Mouse (Mus musculus) neural tube, embryonic 14.5 days (tissue): ENCODE measurements at regions not wholly inside any gene's neighbourhood (a gene's known extent, or its start where the extent isn't known, plus 50 kb on each side); places are given as distances from the start of the nearest gene placed in this dataset.

Experiments used
- ATAC-seq: fragments of 200-750 bp; cut with Nextera tagmentation; 2 replicates; pipeline ENCODE4 v1.8.0; 2017; ENCODE audit warnings: low read depth, mild to moderate bottlenecking, moderate TSS enrichment, moderate library complexity
- H3K27ac ChIP-seq: fragments of 300-500 bp; sonication (generic); 2 replicates; pipeline ENCODE4 v1.5.1; 2014; ENCODE audit warnings: low read depth, mild to moderate bottlenecking, control low read depth, low read length, moderate library complexity, mixed read lengths
- H3K27me3 ChIP-seq: fragments of 300-500 bp; sonication (generic); 2 replicates; pipeline ENCODE4 v1.6.1; 2014; ENCODE audit warnings: low read length; ENCODE audit not compliant: control insufficient read depth, insufficient read depth
- H3K36me3 ChIP-seq: fragments of 300-500 bp; sonication (generic); 2 replicates; pipeline ENCODE4 v1.6.1; 2014; ENCODE audit warnings: low read length, mixed read lengths; ENCODE audit not compliant: control insufficient read depth, insufficient read depth
- H3K4me1 ChIP-seq: fragments of 300-500 bp; sonication (generic); 2 replicates; pipeline ENCODE4 v1.6.1; 2014; ENCODE audit warnings: low read length; ENCODE audit not compliant: control insufficient read depth, insufficient read depth
- H3K4me2 ChIP-seq: fragments of 300-500 bp; sonication (generic); 2 replicates; pipeline ENCODE4 v1.6.1; 2014; ENCODE audit warnings: mild to moderate bottlenecking, low read depth, low read length, control low read depth
- H3K4me3 ChIP-seq: fragments of 300-500 bp; sonication (generic); 2 replicates; pipeline ENCODE4 v1.5.1; 2014; ENCODE audit warnings: low read depth, low read length, control low read depth, mixed read lengths
- H3K9ac ChIP-seq: fragments of 300-500 bp; sonication (generic); replicated peaks from 2 replicates; pipeline ENCODE4 v1.6.1; 2014; ENCODE audit warnings: low read depth, mild to moderate bottlenecking, control low read depth, low read length, mixed read lengths
- H3K9me3 ChIP-seq: fragments of 300-500 bp; sonication (generic); 2 replicates; pipeline ENCODE4 v1.6.1; 2016; ENCODE audit warnings: low read length; ENCODE audit not compliant: control insufficient read depth
- WGBS: fragments of 180-500 bp; shearing (Covaris S2); extraction: QIAGEN DNeasy Blood & Tissue Kit; methylation state at CpG from one replicate; pipeline ENCODE4 v1.1.7; 2014; 5-methylcytosine and 5-hydroxymethylcytosine counted together

- no peak overlapping the region for H3K9ac ChIP-seq
These were observed 176.7 kb upstream of the Sema3a start for GRCm38 (mm10) chr5:12948472-12948871.

GRCm38 (mm10) chr5:12970987-12971386 is 154.2 kb upstream of the Sema3a start:
- H3K36me3 ChIP-seq, result no peaks in the 10 kb centered on the region
- no peaks in the 10 kb centered on the region for H3K4me1 ChIP-seq
- 61% methylated on average over 5 of the region's 5 CpGs for WGBS
- H3K27me3 ChIP-seq, result no peaks in the 10 kb centered on the region
- no peak for ATAC-seq
- no peak overlapping the region for H3K9ac ChIP-seq
- H3K27ac ChIP-seq, result no peak overlapping the region
- H3K4me3 ChIP-seq, result no peak overlapping the region
- H3K4me2 ChIP-seq, result no peak overlapping the region
- H3K9me3 ChIP-seq, result no peaks in the 10 kb centered on the region

More at GRCm38 (mm10) chr5:12948472-12948871, 176.7 kb upstream of the Sema3a start:
- H3K4me3 ChIP-seq, result no peak overlapping the region
- no peak overlapping the region for H3K27ac ChIP-seq
- H3K4me2 ChIP-seq, result no peak overlapping the region
- H3K4me1 ChIP-seq, result no peaks in the 10 kb centered on the region
- no peak for ATAC-seq
- H3K9me3 ChIP-seq, result no peaks in the 10 kb centered on the region
- WGBS, result 79% methylated on average over 2 of the region's 2 CpGs
- H3K36me3 ChIP-seq, result no peaks in the 10 kb centered on the region
- H3K27me3 ChIP-seq, result no peaks in the 10 kb centered on the region

- WGBS, result 74% methylated on average over 3 of the region's 3 CpGs
- Histone ChIP-seq H3K4me3 (no peak overlapping the region), H3K36me3 (no peaks in the 10 kb centered on the region), H3K27ac (no peak overlapping the region), H3K4me2 (no peak overlapping the region), H3K9ac (no peak overlapping the region), H3K27me3 (no peaks in the 10 kb centered on the region), H3K9me3 (no peaks in the 10 kb centered on the region), H3K4me1 (no peaks in the 10 kb centered on the region)
- no peak for ATAC-seq
These were observed 151.5 kb upstream of the Sema3a start for GRCm38 (mm10) chr5:12973701-12974100.

GRCm38 (mm10) chr5:12976015-12976742 is 149.0 kb upstream of the Sema3a start:
- no peak for ATAC-seq
- WGBS, result 90% methylated on average over 8 of the region's 8 CpGs
- Histone ChIP-seq H3K4me1 (no peaks in the 10 kb centered on the region), H3K9ac (no peak overlapping the region), H3K4me2 (no peak overlapping the region), H3K9me3 (no peaks in the 10 kb centered on the region), H3K36me3 (no peaks in the 10 kb centered on the region), H3K27ac (no peak overlapping the region), H3K27me3 (no peaks in the 10 kb centered on the region), H3K4me3 (no peak overlapping the region)

GRCm38 (mm10) chr5:12977875-12978274 is 147.3 kb upstream of the Sema3a start:
- WGBS, result 74% methylated on average over 2 of the region's 2 CpGs
- H3K9ac ChIP-seq, result no peak overlapping the region
- H3K27ac ChIP-seq, result no peak overlapping the region
- H3K4me2 ChIP-seq, result no peak overlapping the region
- no peaks in the 10 kb centered on the region for H3K36me3 ChIP-seq
- no peaks in the 10 kb centered on the region for H3K4me1 ChIP-seq
- H3K27me3 ChIP-seq, result no peaks in the 10 kb centered on the region
- ATAC-seq, result no peak
- H3K4me3 ChIP-seq, result no peak overlapping the region
- H3K9me3 ChIP-seq, result no peaks in the 10 kb centered on the region

GRCm38 (mm10) chr5:12993826-12994225 is 131.4 kb upstream of the Sema3a start:
- Histone ChIP-seq H3K4me3 (no peak overlapping the region), H3K4me2 (no peak overlapping the region), H3K27ac (no peak overlapping the region), H3K36me3 (no peaks in the 10 kb centered on the region), H3K27me3 (no peaks in the 10 kb centered on the region), H3K9ac (no peak overlapping the region), H3K4me1 (no peaks in the 10 kb centered on the region), H3K9me3 (no peaks in the 10 kb centered on the region)
- 89% methylated on average over 1 of the region's 1 CpGs for WGBS
- ATAC-seq, result no peak

- H3K36me3 ChIP-seq, result no peaks in the 10 kb centered on the region
- ATAC-seq, result no peak
- H3K4me3 ChIP-seq, result no peak overlapping the region
- no peaks in the 10 kb centered on the region for H3K9me3 ChIP-seq
- no peak overlapping the region for H3K27ac ChIP-seq
- no peaks in the 10 kb centered on the region for H3K4me1 ChIP-seq
- H3K4me2 ChIP-seq, result no peak overlapping the region
- no peak overlapping the region for H3K9ac ChIP-seq
- H3K27me3 ChIP-seq, result no peaks in the 10 kb centered on the region
- 85% methylated on average over 6 of the region's 6 CpGs for WGBS
These were observed 127.8 kb upstream of the Sema3a start for GRCm38 (mm10) chr5:12997440-12997839.

- Histone ChIP-seq H3K4me1 (peaks cover 5% of the 10 kb centered on the region; the same call in 1 of the 2 replicates), H3K27ac (no peak overlapping the region), H3K4me3 (no peak overlapping the region), H3K9ac (no peak overlapping the region), H3K36me3 (no peaks in the 10 kb centered on the region), H3K4me2 (no peak overlapping the region), H3K9me3 (no peaks in the 10 kb centered on the region), H3K27me3 (no peaks in the 10 kb centered on the region)
- ATAC-seq, result peak; percentile 68; the same call in 1 of the 2 replicates
- 31% methylated on average over 6 of the region's 6 CpGs for WGBS
These were observed 118.1 kb upstream of the Sema3a start for GRCm38 (mm10) chr5:13007132-13007531.

GRCm38 (mm10) chr5:13022270-13022669 is 102.9 kb upstream of the Sema3a start:
- Histone ChIP-seq H3K27ac (no peak overlapping the region), H3K9me3 (no peaks in the 10 kb centered on the region), H3K36me3 (no peaks in the 10 kb centered on the region), H3K9ac (no peak overlapping the region), H3K4me2 (no peak overlapping the region), H3K4me3 (no peak overlapping the region), H3K4me1 (no peaks in the 10 kb centered on the region), H3K27me3 (no peaks in the 10 kb centered on the region)
- 56% methylated on average over 3 of the region's 3 CpGs for WGBS
- ATAC-seq, result no peak
